Mouse (Mus musculus) lung, postnatal 36 days (tissue): ENCODE measurements at regions not wholly inside any gene's neighbourhood (a gene's known extent, or its start where the extent isn't known, plus 50 kb on each side); places are given as distances from the start of the nearest gene placed in this dataset.
"Not testable (repeated sequence)": the region's sequence is repeated elsewhere in the genome, so short reads cannot be mapped to it uniquely, and the experiment has no call there.

Source experiments
- DNase-seq: peaks from one replicate; pipeline ENCODE4 v3.0.0; 2022; ENCODE audit warnings: mixed read lengths

GRCm38 (mm10) chr1:166901574-166901973, 99.6 kb upstream of the Fam78b start:
- no peak for DNase-seq

DNA sequence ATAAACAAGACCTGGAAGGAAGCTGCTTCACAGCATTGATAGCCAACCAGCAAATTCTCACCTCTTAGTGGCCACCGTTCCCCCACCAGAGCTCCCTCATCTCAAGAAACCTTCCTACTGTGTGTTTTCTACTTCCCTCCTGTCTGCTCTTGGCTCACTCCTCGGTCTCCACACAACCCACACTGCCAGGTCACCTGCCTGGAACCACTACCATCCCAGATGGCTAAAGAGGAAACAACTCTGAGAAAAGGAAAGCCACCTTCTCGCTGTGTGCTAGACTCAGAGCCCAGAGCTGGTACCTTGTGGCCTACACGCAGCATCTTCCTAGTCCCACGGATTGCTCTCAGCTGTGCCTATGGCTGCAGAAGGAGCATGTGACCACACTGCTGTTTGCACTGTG, 97.8 kb upstream of the Fam78b start:
- no peak for DNase-seq

- DNase-seq: no peak
Observed at GRCm38 (mm10) chr1:166908231-166908805, 92.9 kb upstream of the Fam78b start.

GRCm38 (mm10) chr1:166912195-166912594, 89.0 kb upstream of the Fam78b start:
- not testable (repeated sequence) for DNase-seq

DNA sequence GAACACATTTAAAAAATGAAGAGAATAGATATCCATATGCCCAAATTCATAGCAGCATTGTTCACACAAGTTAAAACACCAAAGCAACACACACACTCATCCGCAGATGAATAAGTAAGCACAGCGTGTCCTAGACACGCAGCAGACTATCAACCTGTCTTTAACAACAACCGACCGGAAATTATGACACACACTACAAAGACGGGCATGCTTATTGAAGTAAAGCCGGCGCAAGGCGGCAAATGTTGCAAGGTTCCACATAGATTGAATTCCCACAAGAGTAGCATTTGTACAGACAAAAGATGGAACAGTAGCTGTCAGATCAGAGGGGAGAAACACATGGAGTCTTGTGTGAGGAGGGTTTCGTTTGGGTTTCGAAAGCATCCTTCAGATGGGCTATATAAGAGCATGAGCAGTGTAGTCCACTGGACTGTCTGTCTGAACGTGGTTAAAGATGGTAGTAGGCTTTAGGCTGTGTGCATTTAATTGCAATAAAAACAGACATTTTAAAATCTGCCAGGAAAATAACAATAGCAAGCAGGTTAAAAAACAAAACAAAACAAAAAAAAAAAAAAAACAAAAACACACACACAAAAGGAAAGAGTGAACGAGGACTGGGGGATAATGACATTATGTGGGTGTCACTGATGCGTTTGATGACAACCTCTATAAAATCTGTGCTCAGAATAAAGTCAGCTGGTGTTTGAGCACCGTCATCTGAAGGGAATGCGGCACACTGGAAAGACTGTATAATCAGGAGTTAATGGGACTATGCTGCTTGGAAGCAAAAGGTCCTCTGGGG, 78.1 kb upstream of the Fam78b start:
- DNase-seq: no peak

GRCm38 (mm10) chr1:166923713-166923975, 77.6 kb upstream of the Fam78b start:
- no peak for DNase-seq

DNA sequence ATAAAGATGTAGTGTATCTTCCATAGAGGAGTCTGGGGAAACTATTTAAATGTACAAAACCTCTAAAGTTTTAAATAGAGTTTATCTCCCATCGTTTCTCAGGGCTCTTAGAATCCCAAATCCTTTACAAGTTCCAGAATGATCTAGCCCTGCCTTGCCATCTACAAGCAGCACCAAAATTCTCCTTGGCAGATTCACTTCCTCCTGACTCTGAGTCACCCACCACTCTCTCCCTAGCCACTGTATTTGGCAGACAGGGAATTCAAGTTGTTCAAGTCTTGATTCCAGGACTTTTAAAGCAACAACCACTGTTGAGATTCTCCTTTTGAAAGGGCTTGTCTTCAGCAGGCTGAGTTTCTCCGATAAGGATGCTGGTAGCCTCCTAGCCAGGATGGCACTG, 77.1 kb upstream of the Fam78b start:
- DNase-seq: no peak

DNA sequence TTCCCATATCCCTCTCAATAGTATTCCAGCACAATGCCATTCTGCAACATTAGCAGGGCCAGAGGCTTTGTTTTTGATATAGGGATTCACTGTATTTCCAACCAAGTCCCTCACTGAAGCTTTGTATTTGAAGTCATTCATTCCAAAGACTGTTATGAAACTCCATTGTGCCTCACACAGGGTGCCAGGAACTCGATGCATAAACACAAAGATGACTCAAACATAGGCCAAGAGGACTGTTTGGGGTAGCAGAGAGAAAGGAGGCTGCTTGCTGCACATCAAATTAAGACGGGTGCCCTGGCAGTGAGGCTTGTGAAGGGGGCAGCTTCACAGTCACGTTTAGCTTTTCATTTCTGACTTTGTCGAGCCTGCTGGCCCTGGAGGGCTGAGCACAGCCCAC, 75.1 kb upstream of the Fam78b start:
- no peak for DNase-seq

GRCm38 (mm10) chr1:166939744-166940143, 61.5 kb upstream of the Fam78b start:
- DNase-seq: not testable (repeated sequence)

- DNase-seq: not testable (repeated sequence)
Observed at GRCm38 (mm10) chr1:166940146-166941076, 60.8 kb upstream of the Fam78b start.

GRCm38 (mm10) chr1:166942201-166942600, 59.0 kb upstream of the Fam78b start:
- no peak for DNase-seq

- DNase-seq: no peak
Observed at GRCm38 (mm10) chr1:166944540-166944939, 56.7 kb upstream of the Fam78b start.

DNA sequence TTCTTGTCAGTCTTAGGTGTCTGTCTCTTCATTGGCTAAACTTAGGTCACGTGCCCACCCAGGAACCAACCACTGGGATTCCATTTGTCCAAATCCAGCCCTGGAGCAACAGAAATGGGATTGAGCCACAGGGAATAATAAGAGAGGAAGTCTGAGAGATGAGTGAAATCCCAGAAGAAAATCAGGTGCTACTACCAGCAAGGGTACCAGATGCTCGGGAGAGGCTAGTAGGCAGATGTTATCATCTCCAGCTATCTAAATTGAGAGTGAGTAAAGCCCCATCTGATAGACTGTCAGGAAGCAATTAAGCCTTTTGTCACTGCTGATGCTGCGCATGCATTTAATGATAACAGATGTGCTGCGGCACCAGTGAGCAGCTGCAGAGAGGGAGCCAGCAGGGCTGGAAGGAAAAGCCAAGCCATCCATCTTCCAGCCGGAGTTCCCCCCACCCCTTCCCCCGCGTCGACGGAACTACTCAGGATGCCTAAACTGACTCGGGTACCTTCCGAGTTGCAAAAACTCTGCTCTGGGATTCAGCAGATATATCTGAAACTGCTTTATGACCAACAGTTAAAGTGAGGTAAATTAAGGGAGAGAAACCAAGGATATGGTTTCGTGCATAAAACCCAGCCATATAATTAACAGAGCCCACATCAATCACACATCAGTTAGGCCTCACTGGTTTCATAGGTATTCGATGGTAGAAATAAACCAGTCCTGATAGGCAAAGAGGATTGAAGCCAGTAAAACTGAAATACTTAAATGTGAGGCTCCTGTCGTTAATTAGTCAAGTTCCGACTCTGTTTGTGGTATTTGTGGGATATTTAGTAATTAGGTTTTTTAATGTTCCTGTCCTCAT, 53.1 kb upstream of the Fam78b start:
- DNase-seq: no peak
